Mouse (Mus musculus) heart, embryonic 13.5 days (tissue): ENCODE data around the gene Cytip. TPM values are rescaled to one million over a fixed set of nuclear protein-coding genes. Genes with fewer than 3 reads are reported as not detected.
A peak's percentile ranks its signal among the peaks of the same experiment; 100 is the strongest.

ENCODE experiments used
- ATAC-seq: fragments of 200-750 bp; cut with Nextera tagmentation; 2 replicates; pipeline ENCODE4 v1.8.0; 2017; ENCODE audit warnings: moderate TSS enrichment; ENCODE audit not compliant: insufficient number of reproducible peaks, low FRiP score, low TSS enrichment; ENCODE audit errors: extremely low read depth
- H3K27ac ChIP-seq: fragments of 300-500 bp; sonication (generic); replicated peaks from 2 replicates; pipeline ENCODE4 v1.5.1; 2015; ENCODE audit warnings: moderate library complexity, mild to moderate bottlenecking, inconsistent platforms
- H3K27me3 ChIP-seq: fragments of 300-500 bp; sonication (generic); replicated peaks from 2 replicates; pipeline ENCODE4 v1.6.1; 2015; ENCODE audit warnings: mild to moderate bottlenecking, inconsistent platforms
- H3K36me3 ChIP-seq: fragments of 300-500 bp; sonication (generic); 2 replicates; pipeline ENCODE4 v1.6.1; 2015; ENCODE audit warnings: mild to moderate bottlenecking, inconsistent platforms
- H3K4me1 ChIP-seq: fragments of 300-500 bp; sonication (generic); 2 replicates; pipeline ENCODE4 v1.6.1; 2015; ENCODE audit warnings: inconsistent platforms
- H3K4me2 ChIP-seq: fragments of 300-500 bp; sonication (generic); 2 replicates; pipeline ENCODE4 v1.6.1; 2015; ENCODE audit warnings: inconsistent platforms, mild to moderate bottlenecking, moderate library complexity
- H3K4me3 ChIP-seq: fragments of 300-500 bp; sonication (generic); 2 replicates; pipeline ENCODE4 v1.5.1; 2015; ENCODE audit warnings: moderate library complexity, mild to moderate bottlenecking, inconsistent platforms
- H3K9ac ChIP-seq: fragments of 300-500 bp; sonication (generic); 2 replicates; pipeline ENCODE4 v1.6.1; 2015; ENCODE audit warnings: inconsistent platforms, mild to moderate bottlenecking, moderate library complexity
- H3K9me3 ChIP-seq: fragments of 300-500 bp; sonication (generic); 2 replicates; pipeline ENCODE4 v1.6.1; 2016; ENCODE audit warnings: inconsistent platforms
- WGBS: fragments of 180-500 bp; shearing (Covaris S2); methylation state at CpG from one replicate; pipeline ENCODE4 v1.1.7; 2015; ENCODE audit warnings: mixed read lengths; 5-methylcytosine and 5-hydroxymethylcytosine counted together
- polyA plus RNA-seq: library from polyadenylated mRNA; unstranded; fragments of >200 nt; fragmentation: Nextera tagmentation; extraction: Ambion mirVana; gene quantifications from 2 replicates; pipeline ENCODE4 v1.2.1, GENCODE M21; 2015

The Cytip gene
- polyA plus RNA-seq, 1 experiment from 2014 or later: 1.1 TPM

- 65% methylated on average over 21 of the region's 21 CpGs for WGBS
- H3K27ac ChIP-seq: no peak overlapping the region
- no peak for ATAC-seq
- no peak overlapping the region for H3K9ac ChIP-seq
- no peaks in the 10 kb centered on the region for H3K27me3 ChIP-seq
- no peaks in the 10 kb centered on the region for H3K9me3 ChIP-seq
- no peak overlapping the region for H3K4me3 ChIP-seq
- peaks cover 24% of the 10 kb centered on the region for H3K4me1 ChIP-seq
- peak overlapping the region; percentile 25; the same call in 1 of the 2 replicates for H3K4me2 ChIP-seq
- H3K36me3 ChIP-seq: no peaks in the 10 kb centered on the region
Measured at GRCm38 (mm10) chr2:58160541-58161307, 34.6 kb downstream of the Cytip start.

DNA sequence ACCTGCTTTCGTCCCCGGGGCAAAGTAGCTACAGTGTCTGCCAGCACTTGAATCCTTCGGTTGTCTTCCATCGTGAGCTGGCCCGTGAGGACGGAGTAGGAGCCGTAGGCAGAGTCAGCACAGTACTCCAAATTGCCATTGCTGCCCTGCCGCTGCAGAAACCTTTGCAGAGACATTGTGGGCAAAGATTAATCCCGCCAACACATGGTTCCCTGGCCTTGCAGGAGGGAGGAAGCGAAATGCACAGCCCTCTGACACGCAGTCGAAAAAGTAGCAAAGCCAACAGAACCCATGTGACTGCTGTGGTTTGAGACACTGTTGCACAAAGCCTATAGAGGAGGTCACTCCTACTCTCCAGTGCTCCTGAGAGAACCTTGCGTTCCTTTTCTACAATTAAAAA is 35.5 kb downstream of the Cytip start:
- Histone ChIP-seq H3K4me1 (peaks cover 23% of the 10 kb centered on the region), H3K27ac (no peak overlapping the region), H3K9ac (no peak overlapping the region), H3K4me2 (no peak overlapping the region), H3K27me3 (no peaks in the 10 kb centered on the region), H3K9me3 (no peaks in the 10 kb centered on the region), H3K4me3 (no peak overlapping the region), H3K36me3 (no peaks in the 10 kb centered on the region)
- ATAC-seq: no peak
- WGBS: 86% methylated on average over 13 of the region's 13 CpGs

DNA sequence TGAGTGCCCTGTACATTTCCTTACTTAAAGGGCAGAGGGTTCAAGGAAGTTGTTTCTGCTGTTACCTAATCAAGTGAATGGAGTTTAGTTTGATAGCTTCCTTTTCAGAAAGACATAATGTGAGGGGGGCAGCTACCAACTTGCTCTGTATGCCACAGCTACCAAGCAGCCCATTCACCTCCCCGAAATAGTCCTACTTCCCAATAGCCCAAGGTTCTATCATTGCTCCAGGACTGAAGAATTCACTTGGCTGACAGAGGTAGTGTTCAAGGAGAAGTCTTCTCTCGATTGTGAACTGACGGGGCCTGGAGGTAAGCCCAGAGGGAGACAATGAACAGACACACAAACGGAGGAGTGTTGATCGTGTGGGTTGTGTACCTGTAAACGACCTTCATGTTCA is 36.2 kb downstream of the Cytip start:
- H3K36me3 ChIP-seq: no peaks in the 10 kb centered on the region
- H3K9ac ChIP-seq: no peak overlapping the region
- H3K9me3 ChIP-seq: no peaks in the 10 kb centered on the region
- H3K27ac ChIP-seq: no peak overlapping the region
- H3K4me2 ChIP-seq: no peak overlapping the region
- no peaks in the 10 kb centered on the region for H3K27me3 ChIP-seq
- ATAC-seq: no peak
- WGBS: 76% methylated on average over 6 of the region's 6 CpGs
- peaks cover 24% of the 10 kb centered on the region for H3K4me1 ChIP-seq
- H3K4me3 ChIP-seq: no peak overlapping the region

GRCm38 (mm10) chr2:58158539-58158938 is 36.8 kb downstream of the Cytip start:
- 79% methylated on average over 5 of the region's 5 CpGs for WGBS
- H3K27me3 ChIP-seq: no peaks in the 10 kb centered on the region
- peaks cover 24% of the 10 kb centered on the region for H3K4me1 ChIP-seq
- H3K9ac ChIP-seq: no peak overlapping the region
- no peaks in the 10 kb centered on the region for H3K9me3 ChIP-seq
- no peak for ATAC-seq
- H3K4me2 ChIP-seq: no peak overlapping the region
- no peaks in the 10 kb centered on the region for H3K36me3 ChIP-seq
- no peak overlapping the region for H3K27ac ChIP-seq
- no peak overlapping the region for H3K4me3 ChIP-seq

DNA sequence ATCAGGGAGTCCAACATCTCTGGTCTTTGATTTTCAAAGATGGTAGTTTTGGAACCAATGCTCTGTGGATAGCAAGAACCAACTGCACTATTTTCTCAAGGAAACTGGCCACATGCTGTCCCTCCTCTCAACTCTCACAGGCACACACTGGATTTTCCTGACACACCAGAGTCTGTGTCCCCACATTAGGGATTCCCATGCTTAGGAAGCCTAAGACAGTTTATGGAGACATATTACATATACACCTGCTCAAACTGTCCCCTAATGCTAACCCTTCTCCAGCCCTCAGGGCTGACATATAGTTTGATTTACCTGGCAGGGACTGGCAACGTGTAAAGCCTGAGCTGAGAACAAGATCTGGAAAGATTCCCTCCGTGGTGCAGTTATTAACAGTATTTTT is 37.2 kb downstream of the Cytip start:
- H3K27ac ChIP-seq: no peak overlapping the region
- no peaks in the 10 kb centered on the region for H3K36me3 ChIP-seq
- no peak for ATAC-seq
- H3K27me3 ChIP-seq: no peaks in the 10 kb centered on the region
- peaks cover 24% of the 10 kb centered on the region for H3K4me1 ChIP-seq
- H3K4me3 ChIP-seq: no peak overlapping the region
- no peaks in the 10 kb centered on the region for H3K9me3 ChIP-seq
- no peak overlapping the region for H3K9ac ChIP-seq
- WGBS: 74% methylated on average over 2 of the region's 2 CpGs
- H3K4me2 ChIP-seq: no peak overlapping the region

GRCm38 (mm10) chr2:58157466-58157865 is 37.9 kb downstream of the Cytip start:
- Histone ChIP-seq H3K4me1 (peaks cover 24% of the 10 kb centered on the region), H3K9ac (no peak overlapping the region), H3K27ac (no peak overlapping the region), H3K27me3 (no peaks in the 10 kb centered on the region), H3K36me3 (no peaks in the 10 kb centered on the region), H3K9me3 (no peaks in the 10 kb centered on the region), H3K4me3 (no peak overlapping the region), H3K4me2 (no peak overlapping the region)
- WGBS: 85% methylated on average over 5 of the region's 5 CpGs
- no peak for ATAC-seq

GRCm38 (mm10) chr2:58156495-58157392 is 38.6 kb downstream of the Cytip start:
- no peak for ATAC-seq
- WGBS: 67% methylated on average over 5 of the region's 5 CpGs
- Histone ChIP-seq H3K27ac (no peak overlapping the region), H3K27me3 (no peaks in the 10 kb centered on the region), H3K36me3 (no peaks in the 10 kb centered on the region), H3K4me1 (peaks cover 24% of the 10 kb centered on the region), H3K9me3 (no peaks in the 10 kb centered on the region), H3K4me3 (no peak overlapping the region), H3K4me2 (no peak overlapping the region), H3K9ac (no peak overlapping the region)

- no peaks in the 10 kb centered on the region for H3K36me3 ChIP-seq
- WGBS: 63% methylated on average over 5 of the region's 5 CpGs
- H3K27me3 ChIP-seq: no peaks in the 10 kb centered on the region
- ATAC-seq: no peak
- peaks cover 24% of the 10 kb centered on the region for H3K4me1 ChIP-seq
- no peak overlapping the region for H3K9ac ChIP-seq
- H3K4me2 ChIP-seq: peak overlapping the region; percentile 5; the same call in 1 of the 2 replicates
- no peaks in the 10 kb centered on the region for H3K9me3 ChIP-seq
- H3K4me3 ChIP-seq: no peak overlapping the region
- H3K27ac ChIP-seq: no peak overlapping the region
Measured at GRCm38 (mm10) chr2:58156108-58156415, 39.3 kb downstream of the Cytip start.

DNA sequence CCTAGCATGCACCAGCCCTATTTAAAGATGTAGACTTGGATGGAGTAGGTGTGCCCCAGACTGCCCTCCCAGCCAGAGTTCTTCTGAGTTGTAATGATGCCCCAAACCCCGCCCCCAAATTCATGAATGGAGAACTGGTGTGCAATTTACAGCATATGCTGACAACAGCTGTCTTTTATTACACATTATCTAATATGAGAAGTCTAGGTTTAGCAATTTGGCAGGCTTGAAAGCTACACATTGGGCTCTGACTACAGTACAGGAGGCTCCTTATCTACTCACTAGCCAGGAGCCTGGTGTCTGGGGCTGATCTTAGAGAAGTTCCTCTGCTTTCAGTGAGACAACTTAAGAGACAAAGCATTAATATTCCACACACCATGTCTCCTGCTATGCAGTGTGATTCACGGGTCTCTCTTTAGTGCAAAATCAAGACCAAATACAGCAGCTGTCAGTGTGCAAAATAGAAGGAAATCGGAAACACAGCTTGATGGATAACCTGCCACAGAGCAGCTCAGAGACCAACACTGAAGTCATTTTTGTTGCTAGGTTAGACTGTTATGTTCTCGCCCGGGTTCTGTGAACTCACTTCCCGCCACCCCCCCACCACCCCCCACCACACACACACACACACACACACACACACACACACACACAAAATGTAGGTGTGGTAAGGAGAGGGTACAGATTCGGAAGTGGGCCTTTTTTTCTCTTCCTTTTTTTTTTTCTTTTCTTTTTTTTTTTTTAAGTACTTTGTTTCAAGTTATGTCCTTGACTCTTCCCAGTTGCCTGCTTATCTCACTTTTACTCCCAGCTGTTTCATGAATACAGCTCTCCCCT is 39.8 kb downstream of the Cytip start:
- Histone ChIP-seq H3K27me3 (no peaks in the 10 kb centered on the region), H3K27ac (peak overlapping the region; percentile 55; the same call in 1 of the 2 replicates), H3K4me3 (no peak overlapping the region), H3K36me3 (no peaks in the 10 kb centered on the region), H3K9me3 (no peaks in the 10 kb centered on the region), H3K4me2 (peak overlapping the region; percentile 5; the same call in 1 of the 2 replicates), H3K9ac (no peak overlapping the region), H3K4me1 (peaks cover 19% of the 10 kb centered on the region)
- no peak for ATAC-seq
- 63% methylated on average over 7 of the region's 7 CpGs for WGBS

- Histone ChIP-seq H3K4me1 (peaks cover 17% of the 10 kb centered on the region), H3K4me2 (no peak overlapping the region), H3K4me3 (no peak overlapping the region), H3K27ac (no peak overlapping the region), H3K36me3 (no peaks in the 10 kb centered on the region), H3K27me3 (no peaks in the 10 kb centered on the region), H3K9ac (no peak overlapping the region), H3K9me3 (no peaks in the 10 kb centered on the region)
- no peak for ATAC-seq
- 80% methylated on average over 1 of the region's 1 CpGs for WGBS
Measured at GRCm38 (mm10) chr2:58154555-58154954, 40.8 kb downstream of the Cytip start.

GRCm38 (mm10) chr2:58153742-58154141 is 41.6 kb downstream of the Cytip start:
- Histone ChIP-seq H3K4me3 (no peak overlapping the region), H3K4me2 (no peak overlapping the region), H3K9me3 (no peaks in the 10 kb centered on the region), H3K9ac (no peak overlapping the region), H3K36me3 (no peaks in the 10 kb centered on the region), H3K27ac (no peak overlapping the region), H3K27me3 (no peaks in the 10 kb centered on the region), H3K4me1 (peaks cover 17% of the 10 kb centered on the region)
- 55% methylated on average over 7 of the region's 7 CpGs for WGBS
- no peak for ATAC-seq
